Mouse (Mus musculus): ENCODE data around the gene Tmem234. TPM values are rescaled to one million over a fixed set of nuclear protein-coding genes. Genes with fewer than 3 reads are reported as not detected.

Gene Tmem234
- polyA plus RNA-seq, 1 experiment from 2014 or later = 187 TPM

GRCm38 (mm10) chr4:129576863-129577491, 23.5 kb upstream of the Tmem234 start:
- no peak overlapping the region; the same call in 1 of the 2 replicates for H3K9ac ChIP-seq (ENCODE audit: low read length)
- no peak; the same call in 1 of the 2 replicates for ATAC-seq (ENCODE audit: insufficient read depth, low FRiP score, low TSS enrichment)
- no peak overlapping the region for H3K4me3 ChIP-seq (ENCODE audit: low read depth, low read length)

GRCm38 (mm10) chr4:129577688-129578087, 22.8 kb upstream of the Tmem234 start:
- H3K27ac ChIP-seq (ENCODE audit: low read depth, low read length) = no peak overlapping the region
- H3K9me3 ChIP-seq (ENCODE audit: control insufficient read depth, low read length) = no peaks in the 10 kb centered on the region
- DNase-seq (ENCODE audit: low spot score) (no peak), ATAC-seq (ENCODE audit: insufficient read depth, low FRiP score, low TSS enrichment) (no peak)
- no peaks in the 10 kb centered on the region for H3K4me1 ChIP-seq (ENCODE audit: control insufficient read depth, insufficient read depth, low read length)
- WGBS = 84% methylated on average over 7 of the region's 7 CpGs
- no peak overlapping the region for H3K4me3 ChIP-seq (ENCODE audit: low read depth, low read length)
- H3K9ac ChIP-seq (ENCODE audit: low read length) = no peak overlapping the region
- H3K4me2 ChIP-seq (ENCODE audit: low read depth) = no peak overlapping the region
- no peaks in the 10 kb centered on the region for H3K36me3 ChIP-seq (ENCODE audit: control insufficient read depth, insufficient read depth, low read length)
- H3K27me3 ChIP-seq (ENCODE audit: control insufficient read depth, insufficient read depth, low read length) = no peaks in the 10 kb centered on the region

More at GRCm38 (mm10) chr4:129576863-129577491, 23.5 kb upstream of the Tmem234 start:
- Histone ChIP-seq H3K4me1 (ENCODE audit: control insufficient read depth, insufficient read depth, low read length) (no peaks in the 10 kb centered on the region), H3K4me2 (ENCODE audit: low read depth) (no peak overlapping the region), H3K36me3 (ENCODE audit: control insufficient read depth, insufficient read depth, low read length) (no peaks in the 10 kb centered on the region), H3K27ac (ENCODE audit: low read depth, low read length) (no peak overlapping the region), H3K27me3 (ENCODE audit: control insufficient read depth, insufficient read depth, low read length) (no peaks in the 10 kb centered on the region), H3K9me3 (ENCODE audit: control insufficient read depth, low read length) (no peaks in the 10 kb centered on the region)
- peak; percentile 77 for DNase-seq (ENCODE audit: low spot score)
- WGBS = 36% methylated on average over 21 of the region's 21 CpGs

- Histone ChIP-seq H3K27me3 (ENCODE audit: control insufficient read depth, insufficient read depth, low read length) (no peaks in the 10 kb centered on the region), H3K9ac (ENCODE audit: low read length) (no peak within 1 kb of the TSS), H3K4me3 (ENCODE audit: low read depth, low read length) (no peak within 1 kb of the TSS), H3K4me1 (ENCODE audit: control insufficient read depth, insufficient read depth, low read length) (no peaks in the 10 kb centered on the region), H3K4me2 (ENCODE audit: low read depth) (no peak within 1 kb of the TSS), H3K9me3 (ENCODE audit: control insufficient read depth, low read length) (no peaks in the 10 kb centered on the region), H3K27ac (ENCODE audit: low read depth, low read length) (no peak within 1 kb of the TSS), H3K36me3 (ENCODE audit: control insufficient read depth, insufficient read depth, low read length) (no peaks in the 10 kb centered on the region)
- no peak for ATAC-seq (ENCODE audit: insufficient read depth, low FRiP score, low TSS enrichment)
- DNase-seq (ENCODE audit: low spot score) = no peak
- WGBS = 85% methylated on average over 5 of the region's 5 CpGs
Observed at GRCm38 (mm10) chr4:129578466-129578865, 22.0 kb upstream of the Tmem234 start, which contains the start of gene Fam167b. TSS of gene Fam167b (minus strand) at chr4:129578549.

- 72% methylated on average over 7 of the region's 7 CpGs for WGBS
- no peak overlapping the region for H3K27ac ChIP-seq (ENCODE audit: low read depth, low read length)
Observed at GRCm38 (mm10) chr4:129580347-129580746, 20.1 kb upstream of the Tmem234 start.

GRCm38 (mm10) chr4:129582251-129582650, 18.2 kb upstream of the Tmem234 start:
- no peak overlapping the region for H3K9ac ChIP-seq (ENCODE audit: low read length)
- WGBS = 93% methylated on average over 1 of the region's 1 CpGs
- no peak overlapping the region for H3K4me3 ChIP-seq (ENCODE audit: low read depth, low read length)
- no peak overlapping the region for H3K27ac ChIP-seq (ENCODE audit: low read depth, low read length)
- H3K27me3 ChIP-seq (ENCODE audit: control insufficient read depth, insufficient read depth, low read length) = no peaks in the 10 kb centered on the region
- no peaks in the 10 kb centered on the region for H3K9me3 ChIP-seq (ENCODE audit: control insufficient read depth, low read length)
- DNase-seq (ENCODE audit: low spot score) (no peak), ATAC-seq (ENCODE audit: insufficient read depth, low FRiP score, low TSS enrichment) (no peak)
- H3K4me1 ChIP-seq (ENCODE audit: control insufficient read depth, insufficient read depth, low read length) = no peaks in the 10 kb centered on the region
- H3K4me2 ChIP-seq (ENCODE audit: low read depth) = no peak overlapping the region
- no peaks in the 10 kb centered on the region for H3K36me3 ChIP-seq (ENCODE audit: control insufficient read depth, insufficient read depth, low read length)

More at GRCm38 (mm10) chr4:129580347-129580746, 20.1 kb upstream of the Tmem234 start:
- Histone ChIP-seq H3K4me1 (ENCODE audit: control insufficient read depth, insufficient read depth, low read length) (no peaks in the 10 kb centered on the region), H3K9me3 (ENCODE audit: control insufficient read depth, low read length) (no peaks in the 10 kb centered on the region), H3K36me3 (ENCODE audit: control insufficient read depth, insufficient read depth, low read length) (no peaks in the 10 kb centered on the region), H3K27me3 (ENCODE audit: control insufficient read depth, insufficient read depth, low read length) (no peaks in the 10 kb centered on the region), H3K9ac (ENCODE audit: low read length) (no peak overlapping the region), H3K4me2 (ENCODE audit: low read depth) (no peak overlapping the region), H3K4me3 (ENCODE audit: low read depth, low read length) (no peak overlapping the region)
- no peak for ATAC-seq (ENCODE audit: insufficient read depth, low FRiP score, low TSS enrichment)
- DNase-seq (ENCODE audit: low spot score) = no peak

GRCm38 (mm10) chr4:129584370-129584769, 16.1 kb upstream of the Tmem234 start:
- no peaks in the 10 kb centered on the region for H3K4me1 ChIP-seq (ENCODE audit: control insufficient read depth, insufficient read depth, low read length)
- peak overlapping the region; percentile 58 for H3K4me2 ChIP-seq (ENCODE audit: low read depth)
- H3K9ac ChIP-seq (ENCODE audit: low read length) = no peak overlapping the region; the same call in 1 of the 2 replicates
- 75% methylated on average over 1 of the region's 1 CpGs for WGBS
- DNase-seq (ENCODE audit: low spot score) = no peak
- no peaks in the 10 kb centered on the region for H3K27me3 ChIP-seq (ENCODE audit: control insufficient read depth, insufficient read depth, low read length)
- 0 out of 2 replicates have a peak overlapping the region, but pooled peaks have one; percentile 30 for H3K4me3 ChIP-seq (ENCODE audit: low read depth, low read length)
- no peak overlapping the region for H3K27ac ChIP-seq (ENCODE audit: low read depth, low read length)
- no peaks in the 10 kb centered on the region for H3K36me3 ChIP-seq (ENCODE audit: control insufficient read depth, insufficient read depth, low read length)
- no peaks in the 10 kb centered on the region for H3K9me3 ChIP-seq (ENCODE audit: control insufficient read depth, low read length)
- ATAC-seq (ENCODE audit: insufficient read depth, low FRiP score, low TSS enrichment) = no peak

- 3% methylated on average over 36 of the region's 36 CpGs for WGBS
- H3K36me3 ChIP-seq (ENCODE audit: control insufficient read depth, insufficient read depth, low read length) = no peaks in the 10 kb centered on the region
- H3K4me3 ChIP-seq (ENCODE audit: low read depth, low read length) = peak overlapping the region; percentile 30
- DNase-seq (ENCODE audit: low spot score) = peak; percentile 87
- H3K4me1 ChIP-seq (ENCODE audit: control insufficient read depth, insufficient read depth, low read length) = no peaks in the 10 kb centered on the region
- H3K4me2 ChIP-seq (ENCODE audit: low read depth) = peak overlapping the region; percentile 58
- H3K27me3 ChIP-seq (ENCODE audit: control insufficient read depth, insufficient read depth, low read length) = no peaks in the 10 kb centered on the region
- no peak for ATAC-seq (ENCODE audit: insufficient read depth, low FRiP score, low TSS enrichment)
- H3K9me3 ChIP-seq (ENCODE audit: control insufficient read depth, low read length) = no peaks in the 10 kb centered on the region
- no peak overlapping the region for H3K27ac ChIP-seq (ENCODE audit: low read depth, low read length)
- peak overlapping the region; percentile 19 for H3K9ac ChIP-seq (ENCODE audit: low read length)
Observed at GRCm38 (mm10) chr4:129584884-129585608, 15.4 kb upstream of the Tmem234 start.

GRCm38 (mm10) chr4:129585773-129586172, 14.7 kb upstream of the Tmem234 start:
- H3K4me1 ChIP-seq (ENCODE audit: control insufficient read depth, insufficient read depth, low read length) = no peaks in the 10 kb centered on the region
- no peaks in the 10 kb centered on the region; the same call in none of the 2 replicates for H3K36me3 ChIP-seq (ENCODE audit: control insufficient read depth, insufficient read depth, low read length)
- H3K4me3 ChIP-seq (ENCODE audit: low read depth, low read length) = no peak overlapping the region
- H3K9ac ChIP-seq (ENCODE audit: low read length) = no peak overlapping the region
- H3K4me2 ChIP-seq (ENCODE audit: low read depth) = no peak overlapping the region; the same call in 1 of the 2 replicates
- ATAC-seq (ENCODE audit: insufficient read depth, low FRiP score, low TSS enrichment) = no peak
- no peaks in the 10 kb centered on the region for H3K27me3 ChIP-seq (ENCODE audit: control insufficient read depth, insufficient read depth, low read length)
- WGBS = 75% methylated on average over 9 of the region's 9 CpGs
- DNase-seq (ENCODE audit: low spot score) = no peak
- H3K9me3 ChIP-seq (ENCODE audit: control insufficient read depth, low read length) = no peaks in the 10 kb centered on the region
- no peak overlapping the region for H3K27ac ChIP-seq (ENCODE audit: low read depth, low read length)
